Mouse (Mus musculus): ENCODE measurements around the gene 2010300C02Rik. TPM values are rescaled to one million over a fixed set of nuclear protein-coding genes. Genes with fewer than 3 reads are reported as not detected.

The 2010300C02Rik gene
- polyA plus RNA-seq, 1 experiment from 2014 or later, result 6.5 TPM

DNA sequence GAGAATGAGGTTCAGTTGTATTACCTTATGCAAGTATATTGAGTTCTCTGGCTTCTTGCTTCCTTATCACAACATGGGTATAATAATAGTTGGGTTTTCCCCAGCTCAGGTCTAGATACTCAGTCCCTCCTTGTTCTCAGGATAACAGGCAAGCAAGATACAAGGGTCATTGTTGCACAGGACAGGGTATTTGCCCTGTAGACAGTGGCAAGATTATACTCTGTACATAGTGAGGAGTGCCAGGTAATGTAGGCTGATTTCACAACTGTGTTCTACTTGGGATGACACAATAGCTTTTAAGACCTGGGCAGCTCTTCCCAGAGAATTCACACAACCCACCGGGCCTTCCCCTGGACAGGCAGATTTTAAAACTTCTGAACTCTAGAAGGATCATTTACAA is 151.5 kb downstream of the 2010300C02Rik start:
- no peak for ATAC-seq (ENCODE audit: insufficient number of reproducible peaks, low FRiP score)
- no peak overlapping the region for H3K27ac ChIP-seq (ENCODE audit: poor library complexity, severe bottlenecking)
- 91% methylated on average over 1 of the region's 1 CpGs for WGBS

DNA sequence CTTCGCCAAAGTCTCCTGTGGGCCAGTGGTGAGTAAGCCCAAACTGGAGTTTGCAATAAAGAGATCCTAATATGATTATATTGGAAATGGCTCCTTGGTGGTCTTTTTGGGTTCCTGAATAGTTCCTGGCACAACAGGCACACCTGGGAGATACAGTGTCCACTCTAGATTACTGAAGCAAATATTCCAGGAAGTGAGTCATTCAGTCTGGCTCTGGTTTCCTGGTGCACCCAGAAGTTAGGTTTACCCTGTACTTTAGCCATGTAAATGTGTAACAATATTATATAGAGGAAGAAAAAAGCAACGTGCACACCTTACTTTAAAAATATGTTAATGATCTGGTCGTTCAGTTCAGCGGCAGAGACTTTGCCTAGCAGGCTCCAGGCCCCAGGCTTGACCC is 153.1 kb downstream of the 2010300C02Rik start:
- Histone ChIP-seq H3K36me3 (no peaks in the 10 kb centered on the region), H3K27me3 (replicated peaks) (no peaks in the 10 kb centered on the region), H3K27ac (ENCODE audit: poor library complexity, severe bottlenecking) (no peak overlapping the region), H3K9ac (no peak overlapping the region), H3K4me1 (replicated peaks) (no peaks in the 10 kb centered on the region), H3K4me2 (no peak overlapping the region), H3K4me3 (no peak overlapping the region), H3K9me3 (replicated peaks) (no peaks in the 10 kb centered on the region)
- ATAC-seq (ENCODE audit: insufficient number of reproducible peaks, low FRiP score), result no peak
- 80% methylated on average over 4 of the region's 4 CpGs for WGBS

More for the DNA sequence above, 151.5 kb downstream of the 2010300C02Rik start:
- no peaks in the 10 kb centered on the region for H3K36me3 ChIP-seq
- H3K27me3 ChIP-seq (replicated peaks), result no peaks in the 10 kb centered on the region
- no peak overlapping the region for H3K4me3 ChIP-seq
- no peaks in the 10 kb centered on the region for H3K9me3 ChIP-seq (replicated peaks)
- H3K4me2 ChIP-seq, result no peak overlapping the region
- H3K9ac ChIP-seq, result no peak overlapping the region
- no peaks in the 10 kb centered on the region for H3K4me1 ChIP-seq (replicated peaks)

DNA sequence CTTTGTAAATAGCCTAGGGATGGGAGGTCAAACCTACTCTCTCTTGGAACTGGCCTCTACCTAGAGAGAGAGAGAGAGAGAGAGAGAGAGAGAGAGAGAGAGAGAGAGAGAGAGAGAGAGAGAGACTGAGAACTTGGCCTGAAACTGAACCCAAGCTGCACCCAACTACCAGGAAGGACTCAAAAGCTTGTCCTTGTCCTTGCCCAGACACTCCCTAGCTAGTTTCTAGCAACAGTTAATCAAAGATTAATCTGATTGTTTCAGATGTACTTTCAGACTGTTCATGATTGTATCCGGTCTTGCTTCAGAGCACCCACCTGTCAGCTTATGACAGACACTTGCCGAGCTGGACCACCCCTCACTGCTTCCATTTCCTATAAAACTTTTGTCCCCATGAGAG is 153.5 kb downstream of the 2010300C02Rik start:
- no peaks in the 10 kb centered on the region for H3K9me3 ChIP-seq (replicated peaks)

DNA sequence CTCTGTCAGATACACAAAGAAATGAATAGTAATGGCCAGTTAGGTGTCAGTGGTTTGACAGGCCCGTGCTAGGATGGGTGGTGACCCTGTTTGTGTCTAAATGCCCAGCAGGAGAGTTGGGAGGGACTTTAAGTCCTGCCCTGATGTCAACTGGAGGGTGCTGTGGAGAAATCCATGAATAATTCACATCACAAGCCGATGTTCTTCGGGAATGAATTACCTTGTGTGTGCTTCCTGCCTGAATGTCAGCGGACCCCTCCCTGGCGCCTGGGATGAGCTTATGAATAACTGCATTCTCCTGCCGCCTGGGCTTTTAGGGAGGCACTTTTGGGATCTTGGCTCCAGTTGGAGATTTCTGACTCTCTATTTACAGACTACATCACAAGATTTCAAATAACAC is 154.5 kb downstream of the 2010300C02Rik start:
- Histone ChIP-seq H3K4me3 (no peak overlapping the region), H3K27me3 (replicated peaks) (no peaks in the 10 kb centered on the region), H3K36me3 (no peaks in the 10 kb centered on the region), H3K27ac (ENCODE audit: poor library complexity, severe bottlenecking) (no peak overlapping the region), H3K9ac (no peak overlapping the region), H3K4me2 (no peak overlapping the region), H3K9me3 (replicated peaks) (no peaks in the 10 kb centered on the region), H3K4me1 (replicated peaks) (no peaks in the 10 kb centered on the region)
- WGBS, result 50% methylated on average over 6 of the region's 6 CpGs
- no peak for ATAC-seq (ENCODE audit: insufficient number of reproducible peaks, low FRiP score)

More for the DNA sequence above, 153.5 kb downstream of the 2010300C02Rik start:
- no peaks in the 10 kb centered on the region for H3K36me3 ChIP-seq
- no peak for ATAC-seq (ENCODE audit: insufficient number of reproducible peaks, low FRiP score)
- no peak overlapping the region for H3K4me3 ChIP-seq
- H3K4me2 ChIP-seq, result no peak overlapping the region
- no peaks in the 10 kb centered on the region for H3K27me3 ChIP-seq (replicated peaks)
- no peak overlapping the region for H3K9ac ChIP-seq
- WGBS, result 80% methylated on average over 2 of the region's 2 CpGs
- no peaks in the 10 kb centered on the region for H3K4me1 ChIP-seq (replicated peaks)
- no peak overlapping the region for H3K27ac ChIP-seq (ENCODE audit: poor library complexity, severe bottlenecking)

DNA sequence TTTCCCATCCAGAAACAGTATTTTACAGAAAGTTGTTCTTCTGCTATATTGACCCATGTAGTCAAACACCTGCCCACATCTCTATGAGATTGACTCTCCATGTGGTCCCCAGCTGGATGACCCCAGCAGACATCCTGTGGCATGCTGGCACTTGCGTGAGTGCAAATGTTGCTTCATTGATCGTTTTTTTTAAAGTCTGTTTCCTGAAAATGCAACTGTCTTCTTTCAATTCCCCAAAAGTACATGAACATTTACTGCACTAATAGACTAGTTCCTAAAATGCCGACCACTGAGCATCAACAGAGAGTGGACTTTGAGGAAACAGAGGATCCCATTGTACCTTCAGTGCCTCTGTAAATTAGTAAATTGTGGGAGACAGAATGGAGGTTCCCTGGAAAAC is 157.9 kb downstream of the 2010300C02Rik start:
- H3K9me3 ChIP-seq (replicated peaks), result no peaks in the 10 kb centered on the region
- no peak overlapping the region for H3K9ac ChIP-seq
- WGBS, result 76% methylated on average over 3 of the region's 3 CpGs
- no peak overlapping the region for H3K4me2 ChIP-seq
- no peaks in the 10 kb centered on the region for H3K27me3 ChIP-seq (replicated peaks)
- no peaks in the 10 kb centered on the region for H3K4me1 ChIP-seq (replicated peaks)
- no peak overlapping the region for H3K4me3 ChIP-seq
- H3K27ac ChIP-seq (ENCODE audit: poor library complexity, severe bottlenecking), result no peak overlapping the region
- ATAC-seq (ENCODE audit: insufficient number of reproducible peaks, low FRiP score), result no peak
- H3K36me3 ChIP-seq, result no peaks in the 10 kb centered on the region

Other genes starting within 250 kb of the 2010300C02Rik start
- gene Mgat4a, start 179.1 kb downstream of the 2010300C02Rik start, polyA plus RNA-seq (2016; fragmentation: Nextera tagmentation; extraction: Ambion mirVana), result 3.6 and 3.9 TPM in 2 replicates
- 5.5 TPM in 2 replicates for gene Tsga10, start 146.3 kb upstream of the 2010300C02Rik start, polyA plus RNA-seq (2016; fragmentation: Nextera tagmentation; extraction: Ambion mirVana)
- gene Lipt1, start 151.7 kb upstream of the 2010300C02Rik start, polyA plus RNA-seq (2016; fragmentation: Nextera tagmentation; extraction: Ambion mirVana), result 8.6 and 9.2 TPM in 2 replicates
- gene Mitd1, start 170.3 kb upstream of the 2010300C02Rik start, polyA plus RNA-seq (2016; fragmentation: Nextera tagmentation; extraction: Ambion mirVana), result 9.4 and 12.5 TPM in 2 replicates
- gene Mrpl30, start 170.4 kb upstream of the 2010300C02Rik start, polyA plus RNA-seq (2016; fragmentation: Nextera tagmentation; extraction: Ambion mirVana), result 237 and 240 TPM in 2 replicates
- gene Lyg2, start 196.4 kb upstream of the 2010300C02Rik start, polyA plus RNA-seq (2016; fragmentation: Nextera tagmentation; extraction: Ambion mirVana), result not detected in 2 replicates
- gene Lyg1, start 237.7 kb upstream of the 2010300C02Rik start, polyA plus RNA-seq (2016; fragmentation: Nextera tagmentation; extraction: Ambion mirVana), result not detected in 2 replicates